Mouse (Mus musculus) kidney, embryonic 16.5 days (tissue): ENCODE data around the gene Pikfyve. TPM values are rescaled to one million over a fixed set of nuclear protein-coding genes. Genes with fewer than 3 reads are reported as not detected.

Source experiments
- ATAC-seq: fragments of 200-750 bp; cut with Nextera tagmentation; 2 replicates; pipeline ENCODE4 v1.8.0; 2017; ENCODE audit warnings: moderate TSS enrichment; ENCODE audit not compliant: low FRiP score, low TSS enrichment
- H3K27ac ChIP-seq: fragments of 300-500 bp; sonication (generic); 2 replicates; pipeline ENCODE4 v1.5.1; 2014; ENCODE audit warnings: low read length
- H3K27me3 ChIP-seq: fragments of 300-500 bp; sonication (generic); 2 replicates; pipeline ENCODE4 v1.6.1; 2014; ENCODE audit warnings: low read length, control low read depth, mixed read lengths; ENCODE audit not compliant: insufficient read depth
- H3K36me3 ChIP-seq: fragments of 300-500 bp; sonication (generic); 2 replicates; pipeline ENCODE4 v1.6.1; 2014; ENCODE audit warnings: low read length, control low read depth, mixed read lengths; ENCODE audit not compliant: insufficient read depth
- H3K4me1 ChIP-seq: fragments of 300-500 bp; sonication (generic); 2 replicates; pipeline ENCODE4 v1.6.1; 2014; ENCODE audit warnings: low read length, control low read depth, mixed read lengths; ENCODE audit not compliant: insufficient read depth
- H3K4me2 ChIP-seq: fragments of 300-500 bp; sonication (generic); replicated peaks from 2 replicates; pipeline ENCODE4 v1.6.1; 2014; ENCODE audit warnings: low read depth, low read length
- H3K4me3 ChIP-seq: fragments of 300-500 bp; sonication (generic); 2 replicates; pipeline ENCODE4 v1.5.1; 2014; ENCODE audit warnings: mild to moderate bottlenecking, low read length
- H3K9ac ChIP-seq: fragments of 300-500 bp; sonication (generic); replicated peaks from 2 replicates; pipeline ENCODE4 v1.6.1; 2014; ENCODE audit warnings: low read length
- H3K9me3 ChIP-seq: fragments of 300-500 bp; sonication (generic); 2 replicates; pipeline ENCODE4 v1.6.1; 2016; ENCODE audit warnings: low read length, control low read depth
- WGBS: fragments of 180-500 bp; shearing (Covaris S2); extraction: QIAGEN DNeasy Blood & Tissue Kit; methylation state at CpG from one replicate; pipeline ENCODE4 v1.1.7; 2014; 5-methylcytosine and 5-hydroxymethylcytosine counted together
- polyA plus RNA-seq: library from polyadenylated mRNA; unstranded; fragments of >200 nt; fragmentation: Nextera tagmentation; extraction: Ambion mirVana; gene quantifications from 2 replicates; pipeline ENCODE4 v1.2.1, GENCODE M21; 2015

Pikfyve gene
- polyA plus RNA-seq: 10.0 and 11.1 TPM in 2 replicates

DNA sequence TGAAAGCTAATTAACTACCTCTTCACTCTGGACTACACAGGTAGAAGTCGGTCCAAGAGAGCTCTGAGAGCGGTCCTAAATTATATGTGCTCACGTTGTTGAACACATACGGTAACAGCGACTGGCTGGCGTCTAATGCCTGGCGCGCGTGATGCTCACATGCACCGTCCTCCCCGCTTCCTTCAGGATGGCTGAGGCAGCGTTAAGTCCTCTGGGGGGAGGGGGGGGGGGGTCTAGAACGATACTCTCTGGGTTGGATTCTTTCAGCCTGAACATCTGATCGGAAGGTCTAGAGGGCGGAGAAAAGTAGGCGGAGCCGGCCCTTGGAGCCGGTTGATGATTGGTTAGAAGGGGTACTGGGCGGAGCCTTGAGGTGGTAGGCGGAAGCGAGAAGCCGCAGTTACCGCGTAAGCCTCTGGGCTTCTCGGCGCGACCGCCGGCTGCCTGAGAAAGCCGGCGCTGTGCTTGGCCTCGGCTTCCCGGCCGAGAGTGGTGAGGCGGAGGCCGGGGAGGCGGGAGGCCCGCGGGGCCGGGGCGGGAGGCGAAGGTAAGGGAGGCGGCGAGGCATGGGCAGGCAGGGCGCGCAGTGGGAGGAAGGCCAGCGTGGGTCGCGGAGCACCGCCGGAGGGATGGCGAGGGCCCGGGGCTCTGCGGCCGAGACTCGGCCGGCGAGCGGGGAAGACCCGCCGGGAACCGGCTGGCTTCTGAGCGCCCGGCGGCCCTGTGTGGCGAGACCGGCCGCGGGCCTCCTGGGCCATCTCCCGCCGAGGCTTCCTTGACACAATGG, at the start of gene Pikfyve, which contains the start of gene Idh1:
Pikfyve (plus strand) TSS at position 397 of the 787 bp plus-strand sequence.
Idh1 (minus strand) TSS at position 214 of the 787 bp plus-strand sequence.
- under 1% methylated on average over 67 of the region's 71 CpGs for WGBS
- Histone ChIP-seq H3K4me2 (peak within 1 kb of the TSS; percentile 86), H3K9ac (peak within 1 kb of the TSS; percentile 86), H3K36me3 (no peaks in the 10 kb centered on the region), H3K27me3 (peaks cover 3% of the 10 kb centered on the region; the same call in 1 of the 2 replicates), H3K27ac (peak within 1 kb of the TSS; percentile 53), H3K4me3 (peak within 1 kb of the TSS; percentile 85), H3K4me1 (peaks cover 11% of the 10 kb centered on the region), H3K9me3 (no peaks in the 10 kb centered on the region)
- ATAC-seq: peak; percentile 100

- no peak overlapping the region for H3K4me2 ChIP-seq
- H3K27ac ChIP-seq: no peak overlapping the region
- H3K9ac ChIP-seq: no peak overlapping the region
- ATAC-seq: no peak
- H3K4me3 ChIP-seq: no peak overlapping the region
- WGBS: 65% methylated on average over 6 of the region's 6 CpGs
- H3K4me1 ChIP-seq: no peaks in the 10 kb centered on the region
- no peaks in the 10 kb centered on the region for H3K27me3 ChIP-seq
- H3K36me3 ChIP-seq: no peaks in the 10 kb centered on the region
- peaks cover 5% of the 10 kb centered on the region for H3K9me3 ChIP-seq
Observed at GRCm38 (mm10) chr1:65137560-65137959, 48.9 kb upstream of the Pikfyve start.

GRCm38 (mm10) chr1:65144783-65145182, 41.7 kb upstream of the Pikfyve start:
- H3K9ac ChIP-seq: no peak overlapping the region
- no peak for ATAC-seq
- WGBS: 67% methylated on average over 2 of the region's 2 CpGs

GRCm38 (mm10) chr1:65146601-65147000, 39.9 kb upstream of the Pikfyve start:
- 57% methylated on average over 2 of the region's 2 CpGs for WGBS
- Histone ChIP-seq H3K4me1 (no peaks in the 10 kb centered on the region), H3K36me3 (no peaks in the 10 kb centered on the region), H3K4me3 (no peak overlapping the region), H3K9me3 (peaks cover 5% of the 10 kb centered on the region), H3K27ac (no peak overlapping the region), H3K9ac (no peak overlapping the region), H3K4me2 (no peak overlapping the region), H3K27me3 (no peaks in the 10 kb centered on the region)
- ATAC-seq: no peak

More at GRCm38 (mm10) chr1:65144783-65145182, 41.7 kb upstream of the Pikfyve start:
- Histone ChIP-seq H3K27me3 (no peaks in the 10 kb centered on the region), H3K4me1 (no peaks in the 10 kb centered on the region), H3K9me3 (peaks cover 5% of the 10 kb centered on the region), H3K4me2 (no peak overlapping the region), H3K27ac (no peak overlapping the region), H3K36me3 (no peaks in the 10 kb centered on the region), H3K4me3 (no peak overlapping the region)

GRCm38 (mm10) chr1:65147326-65147725, 39.2 kb upstream of the Pikfyve start:
- Histone ChIP-seq H3K9me3 (peaks cover under 1% of the 10 kb centered on the region), H3K4me2 (no peak overlapping the region), H3K4me3 (no peak overlapping the region), H3K27me3 (no peaks in the 10 kb centered on the region), H3K36me3 (no peaks in the 10 kb centered on the region), H3K27ac (no peak overlapping the region), H3K4me1 (no peaks in the 10 kb centered on the region), H3K9ac (no peak overlapping the region)
- ATAC-seq: no peak
- 91% methylated on average over 5 of the region's 5 CpGs for WGBS

DNA sequence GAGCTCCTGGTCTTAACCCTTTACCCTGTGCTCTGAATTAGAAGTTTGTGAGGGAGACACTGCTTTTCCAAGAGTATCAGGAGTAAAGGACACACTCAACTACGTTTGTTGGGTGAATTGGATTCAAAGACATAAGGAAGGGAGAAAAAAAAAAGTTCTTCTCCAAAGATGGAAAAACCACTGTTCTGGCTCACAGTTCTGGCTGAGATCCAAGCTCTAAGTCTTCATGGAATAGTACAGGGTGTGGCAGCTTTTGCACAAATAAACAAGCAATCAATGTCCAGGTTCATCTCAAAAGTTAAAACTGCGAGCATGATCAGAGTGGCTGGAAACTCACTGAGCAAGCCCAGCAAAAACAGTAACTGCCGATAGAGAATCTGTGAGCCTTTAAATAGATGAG, 38.5 kb upstream of the Pikfyve start:
- no peak overlapping the region for H3K4me2 ChIP-seq
- H3K36me3 ChIP-seq: no peaks in the 10 kb centered on the region
- no peaks in the 10 kb centered on the region for H3K4me1 ChIP-seq
- no peak overlapping the region for H3K27ac ChIP-seq
- no peak overlapping the region for H3K4me3 ChIP-seq
- no peaks in the 10 kb centered on the region for H3K27me3 ChIP-seq
- no peak overlapping the region for H3K9ac ChIP-seq
- WGBS: 67% methylated on average over 3 of the region's 3 CpGs
- no peaks in the 10 kb centered on the region for H3K9me3 ChIP-seq
- no peak for ATAC-seq

GRCm38 (mm10) chr1:65154814-65155213, 31.7 kb upstream of the Pikfyve start:
- peak overlapping the region; percentile 79 for H3K27ac ChIP-seq
- H3K4me2 ChIP-seq: no peak overlapping the region
- peak; percentile 93 for ATAC-seq

GRCm38 (mm10) chr1:65156111-65156510, 30.4 kb upstream of the Pikfyve start:
- no peaks in the 10 kb centered on the region for H3K27me3 ChIP-seq
- peaks cover 26% of the 10 kb centered on the region for H3K36me3 ChIP-seq
- 95% methylated on average over 5 of the region's 5 CpGs for WGBS
- no peak overlapping the region for H3K27ac ChIP-seq
- no peak for ATAC-seq
- no peak overlapping the region for H3K4me3 ChIP-seq
- no peak overlapping the region for H3K4me2 ChIP-seq
- H3K4me1 ChIP-seq: no peaks in the 10 kb centered on the region
- H3K9me3 ChIP-seq: no peaks in the 10 kb centered on the region
- H3K9ac ChIP-seq: no peak overlapping the region

More at GRCm38 (mm10) chr1:65154814-65155213, 31.7 kb upstream of the Pikfyve start:
- no peak overlapping the region for H3K9ac ChIP-seq
- H3K4me3 ChIP-seq: no peak overlapping the region
- no peaks in the 10 kb centered on the region for H3K4me1 ChIP-seq
- H3K9me3 ChIP-seq: no peaks in the 10 kb centered on the region
- no peaks in the 10 kb centered on the region for H3K27me3 ChIP-seq
- H3K36me3 ChIP-seq: peaks cover 15% of the 10 kb centered on the region

DNA sequence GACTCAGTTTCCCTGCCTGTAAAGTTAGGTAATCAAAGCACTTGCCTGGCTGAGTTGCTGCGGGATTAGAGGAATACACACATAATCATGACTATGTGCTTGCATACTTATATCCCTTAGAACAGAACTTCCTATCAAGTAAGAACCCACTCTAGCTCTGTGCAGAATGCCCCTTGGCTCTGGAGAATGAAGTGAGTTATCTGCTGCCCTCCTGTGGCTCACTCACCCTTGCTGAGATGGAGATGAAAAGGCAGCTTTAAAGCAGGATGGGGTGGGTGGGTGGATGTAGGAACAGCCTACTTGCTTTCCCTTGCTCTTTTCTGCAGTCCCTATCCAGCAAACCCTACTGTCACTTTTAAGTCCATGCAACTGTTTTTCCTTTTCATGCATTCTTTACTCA, 24.3 kb upstream of the Pikfyve start:
- no peak overlapping the region for H3K4me3 ChIP-seq
- no peak overlapping the region for H3K27ac ChIP-seq
- no peak overlapping the region for H3K9ac ChIP-seq
- peaks cover 69% of the 10 kb centered on the region for H3K36me3 ChIP-seq
- WGBS: 91% methylated on average over 1 of the region's 1 CpGs
- no peaks in the 10 kb centered on the region for H3K27me3 ChIP-seq
- no peaks in the 10 kb centered on the region for H3K9me3 ChIP-seq
- H3K4me2 ChIP-seq: no peak overlapping the region
- H3K4me1 ChIP-seq: no peaks in the 10 kb centered on the region
- ATAC-seq: no peak

- H3K4me3 ChIP-seq: no peak overlapping the region
- H3K4me1 ChIP-seq: no peaks in the 10 kb centered on the region
- H3K27ac ChIP-seq: no peak overlapping the region
- no peak for ATAC-seq
- no peak overlapping the region for H3K9ac ChIP-seq
- WGBS: 88% methylated on average over 1 of the region's 1 CpGs
- H3K27me3 ChIP-seq: no peaks in the 10 kb centered on the region
- H3K4me2 ChIP-seq: no peak overlapping the region
- peaks cover 66% of the 10 kb centered on the region for H3K36me3 ChIP-seq
- H3K9me3 ChIP-seq: no peaks in the 10 kb centered on the region
Observed at GRCm38 (mm10) chr1:65167496-65167895, 19.0 kb upstream of the Pikfyve start.
